Mouse (Mus musculus) megakaryocyte, embryonic 14.5 days (primary cell): ENCODE measurements around the gene Bcorl1. TPM values are rescaled to one million over a fixed set of nuclear protein-coding genes. Genes with fewer than 3 reads are reported as not detected.

Experiments
- H3K27me3 ChIP-seq: replicated peaks from 2 replicates; pipeline ENCODE3; 2012; ENCODE audit warnings: inconsistent platforms
- H3K36me3 ChIP-seq: replicated peaks from 2 replicates; pipeline ENCODE3; 2012; ENCODE audit warnings: low read length, inconsistent platforms, mixed read lengths
- H3K4me1 ChIP-seq: 2 replicates; pipeline ENCODE4 v1.6.1; 2012; ENCODE audit warnings: inconsistent platforms
- H3K4me3 ChIP-seq: replicated peaks from 2 replicates; pipeline ENCODE3; 2012; ENCODE audit warnings: moderate library complexity, mild to moderate bottlenecking, inconsistent platforms
- H3K9me3 ChIP-seq: 2 replicates; pipeline ENCODE4 v1.6.1; 2012; ENCODE audit warnings: inconsistent platforms
- FLI1 ChIP-seq: IDR thresholded peaks from 2 replicates; pipeline ENCODE4 v1.6.1; 2012; ENCODE audit warnings: low read length, inconsistent platforms, mixed read lengths
- GATA1 ChIP-seq: IDR thresholded peaks from 3 replicates; pipeline ENCODE4 v1.6.1; 2012; ENCODE audit warnings: mixed read lengths, low read length, inconsistent platforms, borderline replicate concordance
- polyA plus RNA-seq: library from polyadenylated mRNA; stranded (reverse); fragments of >175 nt; gene quantifications from 2 replicates; pipeline ENCODE4 v1.2.3, GENCODE M21; 2012; ENCODE audit warnings: low replicate concordance; ENCODE audit not compliant: insufficient read depth

The Bcorl1 gene
- polyA plus RNA-seq, 1 experiment = 10.5 TPM

GRCm38 (mm10) chrX:48383643-48384042 lies 42.5 kb downstream of the Bcorl1 start:
- no peaks in the 10 kb centered on the region for H3K4me1 ChIP-seq
- H3K9me3 ChIP-seq = 0 out of 2 replicates have a peak, but pooled peaks cover under 1% of the 10 kb centered on the region
- peaks cover 92% of the 10 kb centered on the region for H3K36me3 ChIP-seq
- TF ChIP-seq FLI1 (no peak), GATA1 (no peak)
- peaks cover 3% of the 10 kb centered on the region for H3K27me3 ChIP-seq
- H3K4me3 ChIP-seq = no peak overlapping the region

DNA sequence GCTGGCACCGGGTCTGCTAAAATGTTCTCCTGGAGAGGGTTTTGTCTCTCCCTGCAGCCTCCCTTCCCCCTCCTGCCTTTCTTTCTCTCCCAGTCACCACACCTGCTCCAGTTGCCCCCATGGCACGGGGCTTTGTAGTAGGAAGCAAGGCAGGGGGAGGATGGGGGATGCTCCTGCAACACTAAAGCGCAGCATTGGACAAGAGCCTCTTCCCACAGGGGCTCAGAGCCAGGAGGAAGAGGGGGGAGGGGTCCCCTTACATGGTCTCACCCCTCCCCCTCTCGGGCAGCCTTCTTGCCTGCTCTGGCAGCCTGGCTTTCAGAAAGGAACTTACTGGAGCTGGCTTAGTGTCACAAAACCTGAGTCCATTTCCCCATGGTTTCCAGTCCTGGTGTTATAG lies 44.8 kb downstream of the Bcorl1 start:
- H3K4me1 ChIP-seq = no peaks in the 10 kb centered on the region
- TF ChIP-seq FLI1 = no peak
- no peak for TF ChIP-seq GATA1
- no peak overlapping the region for H3K4me3 ChIP-seq
- 0 out of 2 replicates have a peak, but pooled peaks cover 3% of the 10 kb centered on the region for H3K9me3 ChIP-seq
- H3K27me3 ChIP-seq = peaks cover 2% of the 10 kb centered on the region
- H3K36me3 ChIP-seq = peaks cover 92% of the 10 kb centered on the region

- no peak overlapping the region for H3K4me3 ChIP-seq
- TF ChIP-seq GATA1 = no peak
- peaks cover 95% of the 10 kb centered on the region for H3K36me3 ChIP-seq
- 0 out of 2 replicates have a peak, but pooled peaks cover 3% of the 10 kb centered on the region for H3K9me3 ChIP-seq
- peaks cover 2% of the 10 kb centered on the region for H3K27me3 ChIP-seq
- H3K4me1 ChIP-seq = peaks cover 8% of the 10 kb centered on the region; the same call in 1 of the 2 replicates
Observed at GRCm38 (mm10) chrX:48389380-48389779, 48.2 kb downstream of the Bcorl1 start.

DNA sequence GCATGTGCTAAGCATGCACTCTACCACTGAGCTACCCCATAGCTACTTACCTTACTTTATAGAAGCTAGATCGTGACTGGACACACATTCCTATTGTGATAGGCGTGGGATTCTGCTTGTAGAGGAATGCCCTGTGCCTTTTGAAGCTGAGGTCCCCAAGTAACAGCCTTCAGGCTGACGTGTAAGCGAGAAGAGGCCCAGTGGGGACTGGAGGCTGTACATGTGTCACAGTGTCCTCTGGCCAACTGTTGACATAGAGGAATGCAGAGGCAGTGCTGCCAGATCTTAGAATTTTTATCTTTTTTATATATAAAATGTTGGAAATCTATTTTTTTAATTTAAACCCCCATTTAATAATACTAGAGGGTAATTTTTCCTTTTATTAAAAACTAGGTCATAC lies 58.8 kb downstream of the Bcorl1 start:
- TF ChIP-seq GATA1 (no peak), FLI1 (no peak)
- Histone ChIP-seq H3K36me3 (peaks cover 93% of the 10 kb centered on the region), H3K4me1 (peaks cover 24% of the 10 kb centered on the region), H3K9me3 (0 out of 2 replicates have a peak, but pooled peaks cover 2% of the 10 kb centered on the region), H3K4me3 (no peak overlapping the region), H3K27me3 (peaks cover 16% of the 10 kb centered on the region)

- Histone ChIP-seq H3K27me3 (peaks cover 17% of the 10 kb centered on the region), H3K4me1 (peaks cover 24% of the 10 kb centered on the region), H3K9me3 (0 out of 2 replicates have a peak, but pooled peaks cover 2% of the 10 kb centered on the region), H3K36me3 (peaks cover 67% of the 10 kb centered on the region), H3K4me3 (no peak overlapping the region)
- no peak for TF ChIP-seq FLI1
- TF ChIP-seq GATA1 = no peak
Observed at GRCm38 (mm10) chrX:48405141-48405540, 64.0 kb downstream of the Bcorl1 start.

DNA sequence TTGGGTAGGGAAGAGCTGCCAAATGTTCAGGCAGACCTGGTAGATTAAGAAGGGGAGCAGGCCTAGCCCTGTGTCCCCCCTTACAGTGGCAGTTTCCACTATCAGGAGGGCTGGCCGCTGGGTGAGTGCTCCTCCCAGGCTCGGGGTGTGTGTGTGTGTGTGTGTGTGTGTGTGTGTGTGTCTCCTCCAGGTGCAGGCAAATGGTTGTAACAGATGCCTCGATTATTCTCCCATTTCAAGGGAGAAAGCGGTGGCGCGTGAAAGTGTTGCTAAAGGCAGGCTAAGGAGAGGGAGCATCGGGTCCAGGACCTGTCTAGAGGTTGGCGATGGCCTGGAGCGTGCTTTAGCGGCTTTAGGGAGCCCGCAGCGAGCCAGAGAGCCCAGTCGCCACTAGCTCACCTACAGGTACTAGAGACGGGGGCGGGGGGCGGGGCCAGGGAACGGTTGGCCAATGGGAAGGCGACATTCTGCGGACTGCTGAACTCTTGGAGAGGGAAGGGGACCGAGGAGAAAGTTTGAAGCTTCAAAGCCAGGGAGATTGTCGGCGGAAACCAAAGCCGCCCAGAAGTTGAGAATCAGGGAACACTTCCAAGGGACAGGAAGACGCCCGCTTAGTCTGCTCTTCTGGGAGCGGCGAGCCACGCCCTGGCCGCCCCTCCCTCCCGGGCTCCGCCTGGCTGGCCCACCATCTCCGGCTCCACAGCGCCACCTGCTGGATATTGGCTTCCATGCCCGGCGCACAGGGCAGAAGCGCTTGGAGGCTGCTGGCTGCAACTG lies 68.6 kb downstream of the Bcorl1 start:
- H3K4me3 ChIP-seq = peak overlapping the region; percentile 91
- H3K4me1 ChIP-seq = peaks cover 46% of the 10 kb centered on the region
- H3K36me3 ChIP-seq = peaks cover 58% of the 10 kb centered on the region
- peaks cover 20% of the 10 kb centered on the region for H3K27me3 ChIP-seq
- no peaks in the 10 kb centered on the region for H3K9me3 ChIP-seq
- no peak for TF ChIP-seq GATA1
- TF ChIP-seq FLI1 = no peak

GRCm38 (mm10) chrX:48410388-48410776 lies 69.2 kb downstream of the Bcorl1 start:
- H3K9me3 ChIP-seq = no peaks in the 10 kb centered on the region
- peak overlapping the region; percentile 91 for H3K4me3 ChIP-seq
- peaks cover 24% of the 10 kb centered on the region for H3K27me3 ChIP-seq
- H3K4me1 ChIP-seq = peaks cover 45% of the 10 kb centered on the region
- no peak for TF ChIP-seq FLI1
- TF ChIP-seq GATA1 = no peak
- H3K36me3 ChIP-seq = peaks cover 58% of the 10 kb centered on the region

- Histone ChIP-seq H3K4me3 (no peak overlapping the region), H3K9me3 (no peaks in the 10 kb centered on the region), H3K27me3 (peaks cover 22% of the 10 kb centered on the region), H3K4me1 (peaks cover 41% of the 10 kb centered on the region), H3K36me3 (peaks cover 61% of the 10 kb centered on the region)
- TF ChIP-seq FLI1 = no peak
- no peak for TF ChIP-seq GATA1
Observed at GRCm38 (mm10) chrX:48412629-48413028, 71.5 kb downstream of the Bcorl1 start.

- Histone ChIP-seq H3K36me3 (peaks cover 78% of the 10 kb centered on the region), H3K9me3 (no peaks in the 10 kb centered on the region), H3K4me3 (no peak overlapping the region), H3K27me3 (peaks cover 24% of the 10 kb centered on the region), H3K4me1 (peaks cover 36% of the 10 kb centered on the region)
- TF ChIP-seq GATA1 (no peak), FLI1 (no peak)
Observed at GRCm38 (mm10) chrX:48414291-48414690, 73.1 kb downstream of the Bcorl1 start.

GRCm38 (mm10) chrX:48418417-48418816 lies 77.3 kb downstream of the Bcorl1 start:
- Histone ChIP-seq H3K4me3 (no peak overlapping the region), H3K4me1 (peaks cover 22% of the 10 kb centered on the region), H3K27me3 (peaks cover 18% of the 10 kb centered on the region), H3K36me3 (peaks cover 73% of the 10 kb centered on the region), H3K9me3 (no peaks in the 10 kb centered on the region)
- TF ChIP-seq GATA1 = no peak
- TF ChIP-seq FLI1 = no peak
